Mouse (Mus musculus): ENCODE measurements around the gene Auts2. TPM values are rescaled to one million over a fixed set of nuclear protein-coding genes. Genes with fewer than 3 reads are reported as not detected.

The Auts2 gene
- polyA plus RNA-seq, 1 experiment from 2014 or later: 0.03 TPM

GRCm38 (mm10) chr5:132114561-132115301 lies 428.4 kb downstream of the Auts2 start:
- no peak overlapping the region for H3K4me3 ChIP-seq (ENCODE audit: inconsistent target)
- H3K27ac ChIP-seq: no peak overlapping the region
- H3K79me2 ChIP-seq (ENCODE audit: inconsistent target): no peaks in the 10 kb centered on the region
- WGBS (ENCODE audit: missing documents): 85% methylated on average over 8 of the region's 8 CpGs
- no peaks in the 10 kb centered on the region for H3K36me3 ChIP-seq (ENCODE audit: inconsistent target)

- Histone ChIP-seq H3K4me3 (ENCODE audit: inconsistent target) (no peak overlapping the region), H3K36me3 (ENCODE audit: inconsistent target) (no peaks in the 10 kb centered on the region), H3K79me2 (ENCODE audit: inconsistent target) (no peaks in the 10 kb centered on the region), H3K27ac (no peak overlapping the region)
- 89% methylated on average over 7 of the region's 7 CpGs for WGBS (ENCODE audit: missing documents)
These were observed 429.7 kb downstream of the Auts2 start for GRCm38 (mm10) chr5:132113480-132113879.

- no peaks in the 10 kb centered on the region for H3K36me3 ChIP-seq (ENCODE audit: inconsistent target)
- no peaks in the 10 kb centered on the region for H3K79me2 ChIP-seq (ENCODE audit: inconsistent target)
- no peak overlapping the region for H3K4me3 ChIP-seq (ENCODE audit: inconsistent target)
- WGBS (ENCODE audit: missing documents): 82% methylated on average over 5 of the region's 7 CpGs
- H3K27ac ChIP-seq: no peak overlapping the region
These were observed 430.5 kb downstream of the Auts2 start for GRCm38 (mm10) chr5:132112666-132113065.

GRCm38 (mm10) chr5:132102426-132102825 lies 440.7 kb downstream of the Auts2 start:
- 33% methylated on average over 4 of the region's 4 CpGs for WGBS (ENCODE audit: missing documents)
- Histone ChIP-seq H3K27ac (no peak overlapping the region), H3K36me3 (ENCODE audit: inconsistent target) (no peaks in the 10 kb centered on the region), H3K4me3 (ENCODE audit: inconsistent target) (no peak overlapping the region), H3K79me2 (ENCODE audit: inconsistent target) (no peaks in the 10 kb centered on the region)

- WGBS (ENCODE audit: missing documents): 88% methylated on average over 3 of the region's 3 CpGs
- no peak overlapping the region for H3K4me3 ChIP-seq (ENCODE audit: inconsistent target)
- no peaks in the 10 kb centered on the region for H3K36me3 ChIP-seq (ENCODE audit: inconsistent target)
- no peak overlapping the region for H3K27ac ChIP-seq
- H3K79me2 ChIP-seq (ENCODE audit: inconsistent target): no peaks in the 10 kb centered on the region
These were observed 444.7 kb downstream of the Auts2 start for GRCm38 (mm10) chr5:132098461-132098860.

- WGBS (ENCODE audit: missing documents): 87% methylated on average over 6 of the region's 6 CpGs
- Histone ChIP-seq H3K27ac (no peak overlapping the region), H3K4me3 (ENCODE audit: inconsistent target) (no peak overlapping the region), H3K79me2 (ENCODE audit: inconsistent target) (no peaks in the 10 kb centered on the region), H3K36me3 (ENCODE audit: inconsistent target) (no peaks in the 10 kb centered on the region)
These were observed 450.4 kb downstream of the Auts2 start for GRCm38 (mm10) chr5:132092721-132093120.

- H3K79me2 ChIP-seq (ENCODE audit: inconsistent target): no peaks in the 10 kb centered on the region
- WGBS (ENCODE audit: missing documents): 95% methylated on average over 10 of the region's 10 CpGs
- H3K36me3 ChIP-seq (ENCODE audit: inconsistent target): no peaks in the 10 kb centered on the region
These were observed 453.5 kb downstream of the Auts2 start for GRCm38 (mm10) chr5:132089496-132090250.

GRCm38 (mm10) chr5:132088585-132088984 lies 454.6 kb downstream of the Auts2 start:
- Histone ChIP-seq H3K79me2 (ENCODE audit: inconsistent target) (no peaks in the 10 kb centered on the region), H3K27ac (no peak overlapping the region), H3K4me3 (ENCODE audit: inconsistent target) (no peak overlapping the region), H3K36me3 (ENCODE audit: inconsistent target) (no peaks in the 10 kb centered on the region)
- WGBS (ENCODE audit: missing documents): 83% methylated on average over 3 of the region's 3 CpGs

More at GRCm38 (mm10) chr5:132089496-132090250, 453.5 kb downstream of the Auts2 start:
- no peak overlapping the region for H3K27ac ChIP-seq
- H3K4me3 ChIP-seq (ENCODE audit: inconsistent target): no peak overlapping the region

GRCm38 (mm10) chr5:132083753-132084326 lies 459.3 kb downstream of the Auts2 start:
- H3K36me3 ChIP-seq (ENCODE audit: inconsistent target): no peaks in the 10 kb centered on the region
- H3K4me3 ChIP-seq (ENCODE audit: inconsistent target): no peak overlapping the region
- H3K27ac ChIP-seq: no peak overlapping the region
- no peaks in the 10 kb centered on the region for H3K79me2 ChIP-seq (ENCODE audit: inconsistent target)
- 83% methylated on average over 8 of the region's 8 CpGs for WGBS (ENCODE audit: missing documents)

- no peak overlapping the region for H3K4me3 ChIP-seq (ENCODE audit: inconsistent target)
- 89% methylated on average over 2 of the region's 2 CpGs for WGBS (ENCODE audit: missing documents)
- no peak overlapping the region for H3K27ac ChIP-seq
- H3K36me3 ChIP-seq (ENCODE audit: inconsistent target): no peaks in the 10 kb centered on the region
- no peaks in the 10 kb centered on the region for H3K79me2 ChIP-seq (ENCODE audit: inconsistent target)
These were observed 467.2 kb downstream of the Auts2 start for GRCm38 (mm10) chr5:132075942-132076341.

GRCm38 (mm10) chr5:132074724-132075374 lies 468.3 kb downstream of the Auts2 start:
- Histone ChIP-seq H3K79me2 (ENCODE audit: inconsistent target) (no peaks in the 10 kb centered on the region), H3K36me3 (ENCODE audit: inconsistent target) (no peaks in the 10 kb centered on the region), H3K27ac (no peak overlapping the region), H3K4me3 (ENCODE audit: inconsistent target) (no peak overlapping the region)
- 86% methylated on average over 19 of the region's 19 CpGs for WGBS (ENCODE audit: missing documents)

- no peak overlapping the region for H3K4me3 ChIP-seq (ENCODE audit: inconsistent target)
- no peaks in the 10 kb centered on the region for H3K36me3 ChIP-seq (ENCODE audit: inconsistent target)
- H3K27ac ChIP-seq: no peak overlapping the region
- 76% methylated on average over 11 of the region's 11 CpGs for WGBS (ENCODE audit: missing documents)
- H3K79me2 ChIP-seq (ENCODE audit: inconsistent target): no peaks in the 10 kb centered on the region
These were observed 468.8 kb downstream of the Auts2 start for GRCm38 (mm10) chr5:132074360-132074723.

GRCm38 (mm10) chr5:132073677-132074359 lies 469.3 kb downstream of the Auts2 start:
- no peak overlapping the region for H3K27ac ChIP-seq
- H3K79me2 ChIP-seq (ENCODE audit: inconsistent target): no peaks in the 10 kb centered on the region
- WGBS (ENCODE audit: missing documents): 70% methylated on average over 10 of the region's 10 CpGs
- no peak overlapping the region for H3K4me3 ChIP-seq (ENCODE audit: inconsistent target)
- H3K36me3 ChIP-seq (ENCODE audit: inconsistent target): no peaks in the 10 kb centered on the region

- H3K4me3 ChIP-seq (ENCODE audit: inconsistent target): no peak overlapping the region
- no peaks in the 10 kb centered on the region for H3K79me2 ChIP-seq (ENCODE audit: inconsistent target)
- no peaks in the 10 kb centered on the region for H3K36me3 ChIP-seq (ENCODE audit: inconsistent target)
- WGBS (ENCODE audit: missing documents): 84% methylated on average over 4 of the region's 4 CpGs
- no peak overlapping the region for H3K27ac ChIP-seq
These were observed 470.8 kb downstream of the Auts2 start for GRCm38 (mm10) chr5:132072356-132072755.
